Mouse (Mus musculus) monocyte, adult 2 months (primary cell): ENCODE results near the gene Tmem30a.
A peak's percentile ranks its signal among the peaks of the same experiment; 100 is the strongest.

ENCODE experiments used
- DNase-seq, 2 experiments: peaks; one replicate each; pipeline ENCODE4 v3.0.0; 2022; ENCODE audit warnings: low spot score in 2 of 2, low read depth in 1 of 2

Gene Tmem30a

GRCm38 (mm10) chr9:79796461-79797135 lies 3.3 kb upstream of the Tmem30a start:
- DNase-seq: no peak

- DNase-seq: no peak
Observed at GRCm38 (mm10) chr9:79795076-79795475, 1.8 kb upstream of the Tmem30a start.

DNA sequence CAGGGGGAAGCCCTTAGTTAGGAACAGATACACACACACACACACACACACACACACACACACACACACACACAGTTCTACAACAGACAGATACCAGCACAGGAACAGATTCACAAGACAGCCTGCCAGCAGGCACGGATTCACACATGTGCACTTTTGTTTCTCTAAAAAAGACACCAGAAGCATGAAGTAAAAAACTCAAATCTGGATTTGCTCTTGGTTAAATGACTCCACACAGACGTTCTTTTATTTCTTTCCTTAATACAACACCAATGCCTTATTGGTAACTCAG lies 7.6 kb downstream of the Tmem30a start:
- no peak for DNase-seq

DNA sequence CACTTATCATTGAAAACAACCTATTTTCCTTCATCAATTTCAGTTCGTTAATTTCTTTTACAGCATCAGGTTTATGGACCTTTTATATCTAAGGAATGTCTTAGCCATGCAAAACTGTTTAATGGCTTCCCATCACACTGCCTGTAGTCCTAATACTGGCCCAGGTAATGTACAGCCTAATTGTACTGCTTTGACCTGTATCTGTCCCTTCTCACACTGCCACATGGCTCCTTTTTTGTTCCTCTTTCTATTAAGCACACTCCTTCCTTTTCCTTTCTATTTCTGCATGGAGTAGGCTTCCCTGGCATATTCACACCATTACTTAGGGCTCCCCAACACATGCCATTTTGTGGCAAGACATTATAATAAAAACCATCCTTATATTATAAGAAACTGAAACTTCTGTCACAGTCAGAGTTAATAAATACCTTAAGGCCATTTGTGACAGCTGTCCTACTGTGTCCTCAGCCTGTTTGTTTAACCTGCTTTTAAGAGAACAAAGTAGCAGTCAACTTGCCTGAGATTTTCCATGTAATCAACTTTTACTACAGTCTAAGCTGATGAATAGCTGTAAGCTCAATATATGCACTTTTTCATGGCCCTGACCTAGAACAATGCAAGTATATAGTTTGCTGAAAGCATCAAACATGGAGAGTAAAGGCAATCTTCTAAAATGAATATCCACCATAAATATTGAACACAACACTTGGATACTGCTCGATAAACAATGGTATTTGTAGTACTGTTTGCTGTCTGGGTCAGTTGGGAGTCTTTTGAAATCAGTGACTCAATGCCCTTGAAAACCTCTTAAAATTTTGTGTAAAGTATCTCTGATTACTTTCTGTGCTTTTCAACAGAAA lies 8.1 kb downstream of the Tmem30a start:
- no peak for DNase-seq

GRCm38 (mm10) chr9:79784439-79784838 lies 8.9 kb downstream of the Tmem30a start:
- DNase-seq: no peak

GRCm38 (mm10) chr9:79779354-79779753 lies 14.0 kb downstream of the Tmem30a start:
- DNase-seq: no peak

DNA sequence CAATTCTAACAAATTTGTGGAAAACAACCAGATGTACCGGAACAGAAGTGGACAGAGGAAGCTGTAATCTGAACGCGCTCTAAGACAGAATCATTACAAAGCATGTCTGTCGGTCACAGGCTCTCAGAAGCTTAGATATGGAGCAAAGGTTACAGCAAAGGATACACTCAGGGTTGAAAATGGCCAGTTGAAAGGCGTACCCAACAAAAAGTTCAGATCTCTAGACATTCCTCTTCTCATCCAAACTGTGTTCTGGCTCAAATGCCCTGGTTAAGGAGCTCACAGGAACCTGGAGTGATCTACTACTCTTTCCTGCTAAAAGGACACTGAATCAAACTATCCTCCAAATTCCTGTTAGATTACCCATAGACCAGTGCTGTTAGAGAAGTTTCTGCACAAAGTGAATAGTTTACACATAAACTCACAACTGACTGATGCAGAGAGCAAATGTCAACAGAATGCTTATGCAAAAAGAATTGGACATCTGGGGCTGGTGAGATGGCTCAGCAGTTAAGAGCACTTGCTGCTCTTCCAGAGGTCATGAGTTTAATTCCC lies 26.2 kb downstream of the Tmem30a start:
- no peak for DNase-seq

- no peak for DNase-seq
Observed at GRCm38 (mm10) chr9:79765329-79765728, 28.0 kb downstream of the Tmem30a start.

GRCm38 (mm10) chr9:79762519-79762918 lies 30.8 kb downstream of the Tmem30a start:
- DNase-seq: peak in 1 of 2 experiments; percentile 17

DNA sequence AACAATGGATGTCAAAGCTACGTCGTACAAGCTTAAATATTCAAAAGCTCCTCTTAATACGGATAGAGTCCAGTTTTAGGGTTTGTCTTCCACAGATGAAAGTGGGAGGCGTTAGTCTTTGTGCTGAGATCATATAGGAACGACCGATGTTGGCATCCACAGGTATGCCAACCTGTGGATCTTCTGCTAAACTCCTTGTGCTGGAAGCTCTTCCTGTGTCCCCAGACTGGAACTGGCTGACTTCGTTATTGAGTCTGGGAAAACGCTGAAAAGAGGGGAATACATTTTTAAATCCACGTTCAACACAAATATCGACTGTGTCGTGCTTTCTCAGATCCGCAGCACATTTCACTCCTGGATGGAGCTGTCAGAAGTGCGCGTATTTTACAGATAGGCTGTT lies 33.2 kb downstream of the Tmem30a start:
- no peak for DNase-seq

GRCm38 (mm10) chr9:79759385-79760005 lies 33.8 kb downstream of the Tmem30a start, which contains the start of gene Cox7a2:
Gene Cox7a2 (minus strand): TSS chr9:79759878.
- DNase-seq: peak; percentile 88 to 89

DNA sequence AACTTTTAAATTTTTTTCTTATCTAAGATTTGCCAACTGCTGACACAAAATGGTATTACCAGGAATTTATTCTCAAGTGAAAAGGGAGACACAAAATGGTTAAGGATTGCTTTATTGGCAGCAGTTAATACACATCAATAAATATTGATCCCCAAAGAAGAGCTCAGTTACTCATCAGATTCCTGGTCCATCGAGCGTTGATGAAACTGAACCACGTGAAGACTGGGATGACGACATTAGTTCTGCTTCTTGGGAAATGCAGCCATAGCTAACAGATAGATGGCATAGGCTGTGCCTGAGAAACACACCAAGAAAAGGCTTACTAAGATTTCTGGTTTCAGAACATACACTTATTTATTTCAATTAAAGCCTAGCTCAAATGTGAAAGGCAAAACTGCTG lies 38.0 kb downstream of the Tmem30a start:
- no peak for DNase-seq

DNA sequence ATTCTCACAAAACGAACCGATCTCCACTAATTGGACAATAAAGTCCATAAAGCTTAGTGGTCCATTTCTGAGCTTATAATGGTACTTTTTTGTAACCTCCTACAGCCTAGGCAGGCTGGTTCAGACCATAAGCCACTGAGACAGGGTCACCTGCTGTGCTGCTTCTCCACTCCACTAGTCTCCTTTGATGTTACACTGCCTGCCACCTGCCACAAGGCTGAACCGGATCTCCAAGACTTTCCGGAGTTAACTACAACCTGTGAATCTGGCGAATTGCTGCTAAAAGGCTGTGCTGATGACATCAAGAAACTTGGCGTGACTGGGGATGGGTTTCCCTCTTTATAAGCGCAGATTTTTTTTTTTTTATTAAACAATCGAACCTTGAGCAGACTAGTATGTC lies 41.5 kb downstream of the Tmem30a start:
- no peak for DNase-seq

DNA sequence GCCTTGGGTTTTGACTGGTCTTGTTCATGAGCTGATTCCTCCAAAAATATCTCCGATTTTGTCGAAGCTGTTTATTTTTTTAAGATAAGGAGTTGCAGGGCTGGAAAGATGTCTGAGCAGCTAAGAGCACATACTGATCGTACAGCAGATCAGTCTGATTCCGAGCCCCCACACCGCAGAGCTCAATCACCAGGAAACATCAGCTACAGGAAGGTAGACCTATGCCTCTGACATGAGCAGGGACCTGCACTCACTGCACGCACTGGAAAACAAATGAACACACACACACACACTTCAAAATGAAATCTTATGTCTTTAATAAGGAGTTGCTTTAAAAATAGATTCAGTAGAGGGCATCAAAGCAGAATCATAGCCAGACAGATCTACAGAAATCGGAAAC lies 42.6 kb downstream of the Tmem30a start:
- DNase-seq: no peak

GRCm38 (mm10) chr9:79745036-79745435 lies 48.3 kb downstream of the Tmem30a start:
- no peak for DNase-seq

GRCm38 (mm10) chr9:79735608-79736007 lies 57.7 kb downstream of the Tmem30a start:
- DNase-seq: no peak

- DNase-seq: no peak
Observed at GRCm38 (mm10) chr9:79730301-79730700, 63.0 kb downstream of the Tmem30a start.

DNA sequence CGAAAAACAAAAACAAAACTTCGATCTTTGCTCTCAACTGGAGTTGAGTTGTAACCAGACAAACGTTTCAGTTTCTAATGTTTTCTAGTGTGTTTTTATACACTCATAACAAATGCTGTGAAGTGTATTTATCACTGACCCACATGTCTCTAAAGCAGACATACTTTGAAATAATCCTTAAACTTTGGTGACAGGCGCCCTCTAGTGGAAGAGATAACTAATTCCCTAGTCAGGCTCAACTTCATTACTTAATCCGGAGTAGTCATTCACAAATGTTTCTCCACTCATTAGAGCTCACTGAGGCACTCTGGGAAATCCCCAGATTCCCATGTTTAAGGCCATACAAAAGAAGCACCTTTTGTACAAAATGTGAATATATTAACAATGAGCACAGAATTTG lies 70.2 kb downstream of the Tmem30a start:
- DNase-seq: no peak

GRCm38 (mm10) chr9:79721056-79721455 lies 72.3 kb downstream of the Tmem30a start:
- DNase-seq: no peak

- DNase-seq: no peak
Observed at GRCm38 (mm10) chr9:79720143-79720542, 73.2 kb downstream of the Tmem30a start.

DNA sequence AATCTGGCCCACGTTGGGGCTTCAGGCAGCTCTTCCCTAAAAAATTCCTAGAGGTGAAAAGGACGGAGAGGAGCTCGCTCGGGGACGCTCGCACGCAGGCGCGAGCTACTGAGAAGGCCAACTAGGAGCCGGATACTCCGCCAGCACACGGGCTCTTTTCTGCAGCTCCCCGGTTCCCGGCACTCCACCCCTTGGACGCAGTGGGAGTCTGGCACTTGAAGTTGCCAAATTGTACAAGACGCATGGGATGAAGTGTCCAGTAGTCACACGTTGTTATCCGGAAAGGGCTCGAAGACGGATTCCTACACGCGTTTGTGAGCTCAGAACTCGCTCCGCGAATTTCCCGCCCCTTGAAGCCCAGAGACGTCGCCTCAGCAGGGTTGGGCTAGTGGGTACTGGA lies 73.9 kb downstream of the Tmem30a start:
- no peak for DNase-seq
